Comparison of ENCODE assay signal across 8 mouse cellular contexts in the genomic region with DNA sequence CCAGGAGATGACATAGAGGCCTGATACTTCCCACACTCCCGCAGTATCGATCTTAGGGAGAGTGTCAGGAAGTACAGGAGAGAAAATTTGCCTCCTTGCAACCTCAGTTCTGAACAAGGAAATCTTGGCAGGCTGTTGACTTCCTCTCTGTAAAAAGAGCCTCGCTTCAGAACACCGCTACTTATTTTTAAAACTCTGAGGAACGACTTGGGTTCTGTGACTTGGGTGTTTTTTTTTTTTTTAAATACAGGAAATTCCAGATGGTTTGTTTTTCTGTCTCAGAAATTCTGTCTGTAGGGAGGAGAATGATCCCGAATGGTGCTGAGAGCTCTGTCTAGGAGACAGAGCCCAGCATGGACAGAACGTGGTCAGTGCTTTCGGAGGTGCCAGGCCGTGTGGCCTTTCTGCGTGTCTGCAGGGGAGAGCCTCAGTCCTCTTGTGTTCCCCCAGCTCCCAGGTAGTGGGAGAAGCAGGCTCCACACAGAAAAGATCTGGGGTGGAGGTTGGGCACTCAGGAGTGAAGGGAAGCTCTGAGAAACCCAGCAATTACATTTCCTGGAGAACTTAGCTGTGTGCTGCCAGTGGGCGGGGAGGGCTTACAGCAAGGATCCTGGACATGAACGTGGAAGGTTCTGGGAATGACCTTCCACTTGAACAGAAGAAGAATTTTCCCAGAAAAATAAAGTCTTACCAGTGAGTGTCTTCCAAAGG. TPM values are rescaled to one million over a fixed set of nuclear protein-coding genes. Genes with fewer than 3 reads are reported as not detected.
DNase-seq lines count a peak whose midpoint lies in the region; ATAC-seq and TF ChIP-seq lines count a peak whose summit lies in the region.

No protein-coding gene starts in this region.

- no peak for ATAC-seq in lung, postnatal 0 days
- ATAC-seq in embryonic facial prominence, embryonic 15.5 days (ENCODE audit: insufficient number of reproducible peaks, low FRiP score, low TSS enrichment, low read depth), result no peak
- ATAC-seq in intestine, embryonic 15.5 days, result peak; percentile 32
- ATAC-seq in liver, embryonic 15.5 days (ENCODE audit: insufficient read depth), result no peak

- H3K9ac ChIP-seq in lung, postnatal 0 days (replicated peaks; ENCODE audit: low read depth), result no peak overlapping the region
- H3K9ac ChIP-seq in embryonic facial prominence, embryonic 15.5 days, result no peak overlapping the region
- H3K9ac ChIP-seq in intestine, embryonic 15.5 days, result no peak overlapping the region
- H3K9ac ChIP-seq in liver, embryonic 15.5 days, result no peak overlapping the region

- H3K27ac ChIP-seq in lung, postnatal 0 days (ENCODE audit: low read length), result 0 out of 2 replicates have a peak overlapping the region, but pooled peaks have one; percentile 26
- peak overlapping the region; percentile 82 for H3K27ac ChIP-seq in embryonic facial prominence, embryonic 15.5 days (replicated peaks)
- peak overlapping the region; percentile 87 for H3K27ac ChIP-seq in intestine, embryonic 15.5 days
- peak overlapping the region; percentile 77 for H3K27ac ChIP-seq in liver, embryonic 15.5 days (replicated peaks)

- H3K9me3 ChIP-seq in lung, postnatal 0 days (ENCODE audit: low read length), result no peaks in the 10 kb centered on the region
- no peaks in the 10 kb centered on the region for H3K9me3 ChIP-seq in embryonic facial prominence, embryonic 15.5 days (replicated peaks)
- no peaks in the 10 kb centered on the region for H3K9me3 ChIP-seq in intestine, embryonic 15.5 days
- H3K9me3 ChIP-seq in liver, embryonic 15.5 days (replicated peaks), result no peaks in the 10 kb centered on the region

- WGBS in lung, postnatal 0 days, result 28% methylated on average over 12 of the region's 12 CpGs
- WGBS in embryonic facial prominence, embryonic 15.5 days, result 37% methylated on average over 12 of the region's 12 CpGs
- 32% methylated on average over 12 of the region's 12 CpGs for WGBS in intestine, embryonic 15.5 days
- WGBS in liver, embryonic 15.5 days (ENCODE audit: insufficient replicate concordance), result 55% methylated on average over 12 of the region's 12 CpGs

- no peak overlapping the region for H3K4me3 ChIP-seq in lung, postnatal 0 days (ENCODE audit: low read depth, low read length)
- H3K4me3 ChIP-seq in embryonic facial prominence, embryonic 15.5 days (replicated peaks), result no peak overlapping the region
- H3K4me3 ChIP-seq in intestine, embryonic 15.5 days (replicated peaks), result no peak overlapping the region
- H3K4me3 ChIP-seq in liver, embryonic 15.5 days (replicated peaks), result no peak overlapping the region

- no peak for TF ChIP-seq EP300 in lung, postnatal 0 days (IDR thresholded peaks at IDR 0.05)

- peak; percentile 27 for DNase-seq in lung, postnatal 0 days (ENCODE audit: low spot score)
- no peak for DNase-seq in lung, postnatal 14 days
- DNase-seq in layer of hippocampus, adult 9-11 months, result no peak
- no peak for DNase-seq in gastrocnemius, postnatal 10 days
- no peak for DNase-seq in urinary bladder, postnatal 25 days (ENCODE audit: low spot score)

- no peaks in the 10 kb centered on the region for H3K27me3 ChIP-seq in lung, postnatal 0 days (replicated peaks; ENCODE audit: insufficient read depth, low read length)
- H3K27me3 ChIP-seq in embryonic facial prominence, embryonic 15.5 days, result no peaks in the 10 kb centered on the region
- no peaks in the 10 kb centered on the region for H3K27me3 ChIP-seq in intestine, embryonic 15.5 days (replicated peaks)
- H3K27me3 ChIP-seq in liver, embryonic 15.5 days, result no peaks in the 10 kb centered on the region

- H3K4me1 ChIP-seq in lung, postnatal 0 days (ENCODE audit: insufficient read depth, low read depth, low read length), result peaks cover 13% of the 10 kb centered on the region; the same call in 1 of the 2 replicates
- peaks cover 39% of the 10 kb centered on the region for H3K4me1 ChIP-seq in embryonic facial prominence, embryonic 15.5 days
- H3K4me1 ChIP-seq in intestine, embryonic 15.5 days (replicated peaks), result peaks cover 31% of the 10 kb centered on the region
- peaks cover 84% of the 10 kb centered on the region for H3K4me1 ChIP-seq in liver, embryonic 15.5 days (replicated peaks)

- TF ChIP-seq CTCF in lung, postnatal 0 days (IDR thresholded peaks at IDR 0.05), result no peak

- no peaks in the 10 kb centered on the region for H3K36me3 ChIP-seq in lung, postnatal 0 days (ENCODE audit: insufficient read depth, low read length)
- no peaks in the 10 kb centered on the region for H3K36me3 ChIP-seq in embryonic facial prominence, embryonic 15.5 days
- H3K36me3 ChIP-seq in intestine, embryonic 15.5 days, result no peaks in the 10 kb centered on the region
- H3K36me3 ChIP-seq in liver, embryonic 15.5 days (replicated peaks), result peaks cover 20% of the 10 kb centered on the region

- H3K4me2 ChIP-seq in lung, postnatal 0 days (replicated peaks; ENCODE audit: low read depth, low read length), result no peak overlapping the region
- no peak overlapping the region for H3K4me2 ChIP-seq in embryonic facial prominence, embryonic 15.5 days (replicated peaks)
- H3K4me2 ChIP-seq in intestine, embryonic 15.5 days (replicated peaks), result peak overlapping the region; percentile 5; the same call in 1 of the 2 replicates
- H3K4me2 ChIP-seq in liver, embryonic 15.5 days, result no peak overlapping the region

RNA-seq across cellular contexts. Expression of gene Galnt10, which starts 28.9 kb away (rescaled TPM):
- 6.1 and 6.4 TPM in 2 replicates for polyA plus RNA-seq in lung, postnatal 0 days (2015; fragmentation: Nextera tagmentation; extraction: Ambion mirVana)
- polyA plus RNA-seq in embryonic facial prominence, embryonic 15.5 days (2015; fragmentation: Nextera tagmentation; extraction: Ambion mirVana), result 26.3 and 27.5 TPM in 2 replicates
- polyA plus RNA-seq in intestine, embryonic 15.5 days (2015; fragmentation: Nextera tagmentation; extraction: Ambion mirVana), result 19.3 and 20.3 TPM in 2 replicates
- 27.1 and 30.9 TPM in 2 replicates for polyA plus RNA-seq in liver, embryonic 15.5 days (2015; fragmentation: Nextera tagmentation; extraction: Ambion mirVana)
- total RNA-seq in gastrocnemius, postnatal 10 days (2021), result 10 to 100 TPM; 13.0 to 15.7 TPM

Comparison
In these comparisons a context has a peak if more than half of its experiments do, and no peak if none do; other contexts are left out.
1. H3K27ac ChIP-seq: peak in every context shown above with its lines; median percentile 87 in intestine, embryonic 15.5 days; 82 in embryonic facial prominence, embryonic 15.5 days; 77 in liver, embryonic 15.5 days; 26 in lung, postnatal 0 days.